Mouse (Mus musculus) hindbrain, postnatal 0 days (tissue): ENCODE measurements around the gene Rbfox1. TPM values are rescaled to one million over a fixed set of nuclear protein-coding genes. Genes with fewer than 3 reads are reported as not detected.
A peak's percentile ranks its signal among the peaks of the same experiment; 100 is the strongest.

Experiments
- ATAC-seq: fragments of 200-750 bp; cut with Nextera tagmentation; 2 replicates; pipeline ENCODE4 v1.8.0; 2017; ENCODE audit warnings: mild to moderate bottlenecking, moderate TSS enrichment, moderate library complexity
- DNase-seq: peaks from one replicate; pipeline ENCODE4 v3.0.0-alpha.2; 2015; ENCODE audit warnings: low spot score
- H3K27ac ChIP-seq: fragments of 300-500 bp; sonication (generic); 2 replicates; pipeline ENCODE4 v1.5.1; 2014; ENCODE audit warnings: mild to moderate bottlenecking
- H3K27me3 ChIP-seq: fragments of 300-500 bp; sonication (generic); 2 replicates; pipeline ENCODE4 v1.6.1; 2014; ENCODE audit warnings: low read length, mixed read lengths; ENCODE audit not compliant: insufficient read depth
- H3K36me3 ChIP-seq: fragments of 300-500 bp; sonication (generic); 2 replicates; pipeline ENCODE4 v1.6.1; 2014; ENCODE audit warnings: low read length, mixed read lengths; ENCODE audit not compliant: insufficient read depth
- H3K4me1 ChIP-seq: fragments of 300-500 bp; sonication (generic); 2 replicates; pipeline ENCODE4 v1.6.1; 2014; ENCODE audit warnings: antibody characterized with exemption, low read length, mixed read lengths; ENCODE audit not compliant: insufficient read depth
- H3K4me2 ChIP-seq: fragments of 300-500 bp; sonication (generic); 2 replicates; pipeline ENCODE4 v1.6.1; 2014; ENCODE audit warnings: low read depth, mild to moderate bottlenecking, low read length, moderate library complexity, mixed read lengths
- H3K4me3 ChIP-seq: fragments of 300-500 bp; sonication (generic); 2 replicates; pipeline ENCODE4 v1.5.1; 2014; ENCODE audit warnings: low read length
- H3K9ac ChIP-seq: fragments of 300-500 bp; sonication (generic); replicated peaks from 2 replicates; pipeline ENCODE4 v1.6.1; 2014; ENCODE audit warnings: mild to moderate bottlenecking, low read length, moderate library complexity, mixed read lengths
- H3K9me3 ChIP-seq: fragments of 300-500 bp; sonication (generic); 2 replicates; pipeline ENCODE4 v1.6.1; 2016; ENCODE audit warnings: low read length, mixed read lengths
- CTCF ChIP-seq: IDR thresholded peaks from 2 replicates; pipeline ENCODE4 v1.5.1; 2016; ENCODE audit warnings: antibody characterized with exemption, control low read depth, low read depth
- WGBS: fragments of 180-500 bp; shearing (Covaris S2); extraction: QIAGEN DNeasy Blood & Tissue Kit; methylation state at CpG from one replicate; pipeline ENCODE4 v1.1.7; 2014; 5-methylcytosine and 5-hydroxymethylcytosine counted together
- polyA plus RNA-seq: library from polyadenylated mRNA; unstranded; fragments of >200 nt; fragmentation: Nextera tagmentation; extraction: Ambion mirVana; gene quantifications from 2 replicates; pipeline ENCODE4 v1.2.1, GENCODE M21; 2015
- total RNA-seq: library from RNA; depleted of rRNA; stranded (reverse); fragments of >200 nt; gene quantifications from 2 replicates; pipeline ENCODE4 v1.2.3, GENCODE M21; 2014

The Rbfox1 gene
- total and polyA plus RNA-seq, 2 experiments from 2014 or later = 158 to 204 TPM

DNA sequence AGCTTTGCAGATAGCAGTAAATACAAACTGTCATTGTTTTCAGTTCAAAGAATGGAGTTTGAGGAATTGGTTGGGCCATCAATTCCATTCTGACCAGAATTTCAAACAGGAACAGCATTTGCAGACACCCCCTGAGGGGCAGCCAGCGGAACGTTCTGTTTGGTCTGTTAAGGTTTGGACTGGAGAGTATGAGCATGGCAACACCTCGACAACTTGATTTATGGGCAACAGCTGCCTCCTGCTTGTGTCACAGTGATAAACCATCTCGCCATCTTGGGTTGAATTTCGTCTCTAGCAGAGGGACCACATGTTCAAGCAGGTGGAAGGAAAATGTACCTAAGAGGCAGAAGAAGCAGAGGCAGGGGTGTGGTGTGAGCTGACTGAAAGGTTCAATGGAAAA, 949.9 kb downstream of the Rbfox1 start:
- WGBS = 33% methylated on average over 5 of the region's 5 CpGs
- Histone ChIP-seq H3K36me3 (no peaks in the 10 kb centered on the region), H3K4me1 (no peaks in the 10 kb centered on the region), H3K4me2 (no peak overlapping the region), H3K4me3 (no peak overlapping the region), H3K9me3 (no peaks in the 10 kb centered on the region), H3K9ac (no peak overlapping the region), H3K27ac (no peak overlapping the region), H3K27me3 (no peaks in the 10 kb centered on the region)
- TF ChIP-seq CTCF = no peak
- no peak for DNase-seq
- no peak for ATAC-seq

DNA sequence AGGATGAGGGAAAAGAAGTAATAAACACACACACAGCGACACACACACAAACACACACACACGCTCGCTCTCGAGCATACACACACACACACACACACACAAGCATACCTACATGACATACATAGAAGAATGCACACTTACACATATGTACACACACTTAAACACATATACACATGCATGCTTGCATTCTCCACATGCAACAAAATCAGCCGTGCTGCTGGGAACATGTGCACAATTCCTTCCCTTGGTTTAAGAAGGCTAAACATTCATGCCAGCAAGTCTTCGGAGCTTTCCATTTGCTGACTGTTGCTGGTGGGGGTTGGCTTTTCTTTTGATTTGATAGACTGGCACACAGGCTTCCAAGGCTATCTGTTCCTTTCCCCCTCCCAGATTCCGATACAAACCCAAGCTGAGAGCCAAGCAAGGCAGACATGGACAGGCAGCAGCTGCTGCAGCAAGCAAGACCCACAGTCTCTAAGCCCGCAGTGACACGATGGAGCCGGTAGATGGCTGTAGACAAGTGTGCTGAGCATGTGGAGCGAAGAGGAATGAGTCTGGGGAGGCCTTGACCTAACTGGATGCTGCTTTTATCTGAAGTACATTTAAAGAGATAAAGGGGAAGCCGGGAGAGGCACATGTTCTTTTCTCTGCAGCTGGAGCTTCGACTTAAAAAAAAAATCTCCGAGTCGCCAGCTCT, 954.3 kb downstream of the Rbfox1 start:
- no peaks in the 10 kb centered on the region for H3K9me3 ChIP-seq
- TF ChIP-seq CTCF = peak; percentile 92
- ATAC-seq = peak; percentile 91
- no peaks in the 10 kb centered on the region for H3K27me3 ChIP-seq
- H3K9ac ChIP-seq = no peak overlapping the region
- no peak overlapping the region for H3K4me3 ChIP-seq
- H3K4me2 ChIP-seq = peak overlapping the region; percentile 29
- no peaks in the 10 kb centered on the region for H3K36me3 ChIP-seq
- no peaks in the 10 kb centered on the region for H3K4me1 ChIP-seq
- 34% methylated on average over 15 of the region's 15 CpGs for whole genome bisulfite sequencing
- peak overlapping the region; percentile 60; the same call in 1 of the 2 replicates for H3K27ac ChIP-seq
- peak; percentile 90 for DNase-seq

DNA sequence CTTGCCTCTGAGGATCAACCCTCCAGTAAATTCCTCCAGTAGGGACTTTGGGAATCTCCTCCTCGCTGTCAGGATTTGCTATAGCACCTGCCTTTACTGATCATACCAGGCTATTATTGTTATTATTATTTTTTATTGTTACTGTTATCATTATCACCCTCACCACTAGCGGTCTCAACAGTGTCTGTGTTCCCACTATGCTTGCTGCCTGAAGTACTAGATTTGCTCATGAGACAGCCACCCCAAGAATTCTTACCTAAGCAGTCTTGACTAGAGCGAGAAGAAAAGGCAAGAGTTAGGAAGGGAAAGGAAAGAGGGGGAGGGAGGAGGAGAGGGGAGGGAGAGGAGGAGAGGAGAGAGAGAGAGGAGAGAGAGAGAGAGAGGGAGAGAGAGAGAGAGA, 954.9 kb downstream of the Rbfox1 start:
- no peak; the same call in 1 of the 2 replicates for ATAC-seq
- H3K4me3 ChIP-seq = no peak overlapping the region

DNA sequence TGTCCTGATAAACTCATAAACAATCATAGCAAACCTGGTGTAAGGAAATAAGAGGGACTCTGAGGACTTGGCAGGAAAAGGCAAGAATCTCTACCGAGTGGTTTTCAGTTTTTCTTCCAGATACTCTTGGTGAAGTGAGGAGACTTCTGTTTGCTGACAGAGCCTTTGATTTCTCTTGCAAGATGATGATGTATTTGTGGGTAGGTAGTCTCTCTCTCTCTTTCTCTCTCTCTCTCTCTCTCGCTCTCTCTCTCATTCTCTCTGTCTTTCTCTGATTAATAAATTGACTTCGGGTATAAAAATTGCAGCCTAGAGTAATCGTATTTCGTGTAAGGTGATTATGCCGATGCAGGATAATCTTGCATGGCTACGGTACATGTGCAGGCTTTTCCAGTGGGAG, 955.3 kb downstream of the Rbfox1 start:
- Histone ChIP-seq H3K4me3 (peak overlapping the region; percentile 7; the same call in 1 of the 2 replicates), H3K9ac (peak overlapping the region; percentile 5; the same call in 1 of the 2 replicates), H3K36me3 (no peaks in the 10 kb centered on the region), H3K4me1 (no peaks in the 10 kb centered on the region), H3K27ac (no peak overlapping the region), H3K27me3 (no peaks in the 10 kb centered on the region), H3K4me2 (peak overlapping the region; percentile 29; the same call in 1 of the 2 replicates), H3K9me3 (no peaks in the 10 kb centered on the region)
- ATAC-seq (no peak), DNase-seq (no peak)
- no peak for TF ChIP-seq CTCF
- WGBS = 54% methylated on average over 7 of the region's 7 CpGs

More for the DNA sequence above, 954.9 kb downstream of the Rbfox1 start:
- Histone ChIP-seq H3K27ac (0 out of 2 replicates have a peak overlapping the region, but pooled peaks have one; percentile 23), H3K36me3 (no peaks in the 10 kb centered on the region), H3K4me2 (peak overlapping the region; percentile 29), H3K9ac (0 out of 2 replicates have a peak overlapping the region, but pooled peaks have one; percentile 5), H3K9me3 (no peaks in the 10 kb centered on the region), H3K4me1 (no peaks in the 10 kb centered on the region), H3K27me3 (no peaks in the 10 kb centered on the region)
- DNase-seq = no peak
- TF ChIP-seq CTCF = no peak
- 64% methylated on average over 3 of the region's 3 CpGs for WGBS

DNA sequence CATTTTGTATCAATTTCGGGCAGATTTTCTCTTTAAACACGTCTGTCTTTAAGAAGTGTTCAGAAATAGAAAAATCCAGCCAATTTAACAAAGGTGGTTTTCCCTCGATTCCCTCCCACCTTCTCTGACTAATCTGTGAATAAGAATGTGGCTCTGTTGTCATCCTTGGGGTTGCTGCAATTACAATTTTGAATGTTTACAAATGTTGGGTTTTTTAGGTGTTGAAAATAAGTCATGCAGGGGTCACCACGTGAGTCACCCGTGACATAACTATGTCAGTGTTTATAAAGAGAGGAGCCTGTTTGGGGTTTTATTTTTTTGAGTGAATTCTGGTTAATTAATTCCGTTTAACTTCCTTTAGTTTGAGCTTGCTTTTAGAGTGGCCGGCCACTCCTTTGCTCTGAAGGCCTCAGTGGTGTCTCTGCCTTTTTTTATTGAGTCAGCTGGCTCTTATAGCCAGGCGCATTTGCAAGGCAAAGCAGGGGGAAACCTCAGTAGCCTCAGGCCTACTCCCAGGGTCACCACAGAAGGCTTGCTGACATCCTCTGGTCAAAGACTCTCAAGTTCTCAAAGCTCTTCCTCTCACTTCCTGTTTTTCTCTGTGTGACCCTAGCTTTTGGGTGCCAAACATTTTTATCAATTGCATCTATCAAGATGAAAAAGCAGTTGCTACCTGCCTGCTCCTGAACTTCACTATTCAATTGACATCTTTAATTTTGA, 957.1 kb downstream of the Rbfox1 start:
- no peaks in the 10 kb centered on the region for H3K27me3 ChIP-seq
- H3K4me3 ChIP-seq = no peak overlapping the region
- no peak overlapping the region for H3K27ac ChIP-seq
- ATAC-seq = no peak
- H3K4me1 ChIP-seq = no peaks in the 10 kb centered on the region
- WGBS = 51% methylated on average over 8 of the region's 8 CpGs
- H3K4me2 ChIP-seq = peak overlapping the region; percentile 33; the same call in 1 of the 2 replicates
- no peak for DNase-seq
- H3K9ac ChIP-seq = no peak overlapping the region
- no peaks in the 10 kb centered on the region for H3K36me3 ChIP-seq
- no peak for TF ChIP-seq CTCF
- H3K9me3 ChIP-seq = no peaks in the 10 kb centered on the region

DNA sequence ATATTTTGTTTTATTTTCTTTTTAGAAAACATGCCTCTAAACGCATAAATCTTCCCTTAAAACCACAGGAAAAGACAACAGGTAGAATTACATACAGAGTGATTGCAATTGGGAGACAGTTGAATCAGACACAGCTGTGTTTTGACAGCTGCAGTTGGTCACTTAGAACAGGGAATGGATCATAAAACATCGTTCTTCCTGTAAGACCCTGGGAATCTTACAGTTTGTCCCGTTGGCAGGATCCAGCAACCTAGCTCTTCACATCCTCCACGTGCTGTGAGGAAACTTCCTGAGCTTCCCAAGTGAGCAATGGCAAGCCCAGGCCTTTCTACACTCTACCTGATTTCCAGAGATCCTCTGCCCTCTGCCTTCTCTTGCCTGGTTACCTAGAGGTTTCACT, 959.5 kb downstream of the Rbfox1 start:
- no peak for ATAC-seq
- no peak overlapping the region for H3K4me2 ChIP-seq
- no peak for TF ChIP-seq CTCF
- H3K27me3 ChIP-seq = no peaks in the 10 kb centered on the region
- H3K4me3 ChIP-seq = no peak overlapping the region
- no peak overlapping the region for H3K9ac ChIP-seq
- DNase-seq = no peak
- no peak overlapping the region for H3K27ac ChIP-seq
- H3K9me3 ChIP-seq = no peaks in the 10 kb centered on the region
- no peaks in the 10 kb centered on the region for H3K36me3 ChIP-seq
- WGBS = 73% methylated on average over 4 of the region's 4 CpGs
- no peaks in the 10 kb centered on the region for H3K4me1 ChIP-seq
